Mouse (Mus musculus): ENCODE measurements around the gene Rrh.
"Not testable (repeated sequence)": the region's sequence is repeated elsewhere in the genome, so short reads cannot be mapped to it uniquely, and the experiment has no call there.

Rrh gene

GRCm38 (mm10) chr3:129781435-129781834, 41.0 kb downstream of the Rrh start:
- no peak for DNase-seq

DNA sequence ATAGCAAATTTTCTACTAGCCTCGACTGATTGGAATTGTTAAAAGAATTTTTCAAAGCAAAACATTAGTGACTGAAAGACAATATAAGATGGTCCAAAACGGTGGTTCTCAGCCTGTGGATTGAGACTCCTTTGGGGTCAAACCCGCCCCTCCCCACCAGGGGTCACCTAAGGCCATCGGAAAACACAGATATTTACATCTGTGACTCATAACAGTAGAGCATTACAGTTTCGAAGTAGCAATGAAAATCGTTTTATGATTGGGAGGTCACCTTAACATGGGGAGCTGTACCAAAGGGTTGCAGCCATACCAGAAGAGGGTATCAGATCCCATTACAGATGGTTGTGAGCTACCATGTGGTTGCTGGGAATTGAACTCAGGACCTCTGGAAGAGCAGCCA, 51.2 kb downstream of the Rrh start:
- no peak for DNase-seq

DNA sequence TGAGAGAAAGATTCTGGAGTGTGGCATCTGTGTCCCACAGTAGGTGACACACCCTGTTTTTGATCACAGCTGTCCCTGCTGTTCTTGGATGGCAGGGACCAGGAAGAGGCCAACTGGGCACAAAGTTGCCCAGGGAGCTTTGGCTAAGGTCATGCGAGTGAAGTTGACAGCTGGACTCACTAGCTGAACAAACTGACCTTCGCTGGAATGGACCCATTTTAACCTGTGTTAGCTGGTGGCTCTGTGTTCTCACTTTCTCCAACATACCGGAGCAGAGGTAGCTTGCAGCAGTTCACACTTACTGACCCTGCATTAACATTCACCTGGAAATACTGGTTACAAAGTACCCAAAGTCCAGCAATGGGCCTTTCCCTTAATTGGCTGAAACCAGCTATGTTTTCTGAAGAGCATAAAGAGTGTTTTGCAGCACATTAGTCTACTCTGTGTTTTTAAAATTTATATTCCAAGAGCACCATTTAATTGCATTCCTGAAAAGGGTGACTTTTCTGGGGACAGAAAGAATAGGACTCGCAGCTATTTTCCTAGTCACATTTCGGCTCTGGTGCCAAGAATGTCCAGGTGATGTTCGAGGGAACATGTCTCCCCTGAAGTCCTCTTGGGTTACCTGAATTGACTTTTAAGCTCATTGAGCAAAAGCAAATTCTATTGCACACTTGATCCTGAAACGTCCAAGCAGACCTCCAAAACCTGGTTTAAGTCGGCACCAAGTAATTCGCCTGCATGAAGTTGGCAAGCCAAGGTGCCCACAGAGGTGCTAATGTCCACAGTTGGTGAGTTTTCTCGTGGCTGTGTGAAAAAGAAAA, 55.2 kb downstream of the Rrh start:
- DNase-seq, result no peak

- DNase-seq, result no peak
Measured at GRCm38 (mm10) chr3:129766106-129766505, 56.3 kb downstream of the Rrh start.

DNA sequence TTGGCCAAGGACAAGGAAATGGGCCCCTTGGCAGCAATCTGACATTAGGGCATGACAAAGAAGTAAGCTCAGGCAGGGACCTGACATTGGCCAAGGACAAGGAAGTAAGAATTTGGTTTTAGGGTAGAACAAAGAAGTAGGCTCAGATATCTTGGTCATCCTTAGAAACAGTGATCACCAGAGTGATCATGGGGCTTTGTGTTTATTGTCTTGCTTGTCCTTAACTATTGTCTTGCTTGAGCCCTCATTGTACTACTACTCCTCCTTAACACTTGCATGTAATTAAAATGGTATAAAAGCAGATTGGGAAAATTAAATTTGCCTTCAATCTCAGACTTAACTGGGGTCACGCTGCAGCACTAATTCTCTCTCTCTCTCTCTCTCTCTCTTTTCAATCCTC, 64.8 kb downstream of the Rrh start:
- not testable (repeated sequence) for DNase-seq

GRCm38 (mm10) chr3:129754650-129755604, 67.5 kb downstream of the Rrh start, which contains the start of gene Egf:
TSS of gene Egf (minus strand) at chr3:129755316.
- no peak for DNase-seq

Data from layer of hippocampus, adult 9-11 months (tissue).